Mouse (Mus musculus) testis, adult 2 months (tissue): ENCODE results near the gene Rnps1.

Experiments
- CTCF ChIP-seq: fragments of 200-500 bp; IDR thresholded peaks from 2 replicates; pipeline ENCODE4 v1.5.1; 2012; ENCODE audit warnings: low read depth, mild to moderate bottlenecking, inconsistent platforms, low read length, moderate library complexity; ENCODE audit not compliant: control insufficient read depth, insufficient read depth, insufficient replicate concordance
- POLR2A ChIP-seq: fragments of 200-500 bp; IDR thresholded peaks from 2 replicates; pipeline ENCODE4 v1.6.1; 2012; ENCODE audit warnings: low read depth, mild to moderate bottlenecking, inconsistent platforms, low read length, moderate library complexity; ENCODE audit not compliant: control insufficient read depth

DNA sequence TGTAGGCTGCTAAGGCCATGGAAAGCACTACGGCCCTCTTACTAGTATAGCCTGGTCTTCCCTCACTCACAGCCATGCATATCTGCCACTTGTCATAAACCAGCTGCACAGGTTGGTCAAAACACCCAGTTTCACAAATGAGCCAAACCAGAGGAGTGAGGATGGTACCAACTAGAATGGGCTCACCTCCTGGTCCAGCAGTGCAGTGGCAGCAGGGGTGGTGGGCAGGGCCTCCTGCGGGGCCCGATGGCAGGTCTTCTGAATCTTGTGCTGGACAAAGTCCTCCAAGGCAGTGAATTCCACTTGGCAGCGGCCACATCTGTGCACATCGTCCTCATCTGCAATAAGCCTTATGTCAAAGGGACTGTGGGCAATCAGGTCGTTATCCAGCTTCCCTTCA lies 36.9 kb downstream of the Rnps1 start:
- TF ChIP-seq POLR2A (no peak), CTCF (no peak)
